Mouse (Mus musculus) effector memory CD4-positive, alpha-beta T cell, adult 5 months (primary cell): ENCODE data around the gene Scgb2a2. TPM values are rescaled to one million over a fixed set of nuclear protein-coding genes. Genes with fewer than 3 reads are reported as not detected.

ENCODE experiments used
- polyA plus RNA-seq: library from polyadenylated mRNA; unstranded; fragments of 100-300 nt; shearing (Covaris generic); gene quantifications from one replicate; pipeline ENCODE4 v1.2.1, GENCODE M21; 2017

Gene Scgb2a2
- polyA plus RNA-seq = not detected

GRCm38 (mm10) chr19:9847262-9847661, at the start of gene Scgb2a2:
Gene Scgb2a2 (plus strand): TSS chr19:9847562.

GRCm38 (mm10) chr19:9899072-9899779, 51.9 kb downstream of the Scgb2a2 start, which contains the start of gene Incenp:
Gene Incenp (minus strand): TSS chr19:9899551.

Other genes starting within 250 kb of the Scgb2a2 start
- gene Incenp, start 52.0 kb downstream of the Scgb2a2 start, polyA plus RNA-seq = 29.0 TPM
- 3,986 TPM for gene Fth1, start 133.0 kb downstream of the Scgb2a2 start, polyA plus RNA-seq
- 0.24 TPM for gene Best1, start 154.1 kb downstream of the Scgb2a2 start, polyA plus RNA-seq
- not detected for gene Rab3il1, start 154.1 kb downstream of the Scgb2a2 start, polyA plus RNA-seq
- gene Fads3, start 194.0 kb downstream of the Scgb2a2 start, polyA plus RNA-seq = not detected